Mouse (Mus musculus) T-cell, adult 66 days (primary cell): Measurements from ENCODE around the gene Kmt2b. TPM values are rescaled to one million over a fixed set of nuclear protein-coding genes. Genes with fewer than 3 reads are reported as not detected.

Experiments
- total RNA-seq, 2 experiments: library from RNA; stranded (reverse); gene quantifications; 3 replicates in 1 of 2; 4 replicates in 1 of 2; pipeline ENCODE4 v1.2.4; 2023

Gene Kmt2b
- total RNA-seq = 100 to 1,000 TPM; 136 to 141 TPM

DNA sequence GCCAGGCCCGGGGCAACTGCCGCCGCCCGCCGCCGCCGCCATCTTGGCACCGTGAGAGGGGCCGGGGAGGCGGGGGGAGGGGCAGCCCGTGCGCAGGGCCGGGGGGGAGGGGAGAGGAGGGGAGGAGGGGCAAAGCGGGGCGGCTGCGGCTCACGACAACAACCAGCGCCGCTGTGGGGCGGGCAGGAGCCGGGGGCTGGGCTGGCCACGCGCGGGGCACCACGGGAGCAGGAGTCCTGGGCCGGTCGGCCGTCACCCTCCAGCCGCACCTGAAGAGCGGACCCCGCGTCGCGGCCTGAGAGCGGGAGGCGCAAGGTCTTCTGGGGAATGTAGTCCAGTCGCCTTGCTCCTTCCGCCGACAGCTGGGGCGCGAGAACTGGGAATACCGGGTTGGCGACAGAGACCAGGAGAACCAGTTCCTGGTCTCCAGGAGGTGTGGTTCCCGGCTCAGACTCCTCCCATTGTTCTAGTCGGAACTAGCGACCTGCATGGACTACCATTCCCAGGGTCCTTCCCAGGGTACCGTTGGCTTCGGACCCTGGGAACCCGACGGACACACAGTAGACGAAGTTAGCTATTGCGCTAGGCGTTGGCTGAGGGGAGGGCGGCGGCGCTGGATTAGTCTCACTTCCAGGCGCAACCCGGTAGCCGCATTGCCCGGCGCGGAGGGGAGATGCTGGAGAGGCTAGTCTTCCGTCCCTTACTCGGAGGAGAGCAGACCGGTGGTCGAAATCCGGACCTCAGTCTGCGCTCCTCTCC, at the start of gene Kmt2b:
Gene Kmt2b, minus strand, starts transcription at position 51 of the 759 bp plus-strand sequence.

GRCm38 (mm10) chr7:30635752-30636151, 47.2 kb upstream of the Kmt2b start, which contains the start of gene Etv2:
Gene Etv2, minus strand, starts transcription at chr7:30635852.

DNA sequence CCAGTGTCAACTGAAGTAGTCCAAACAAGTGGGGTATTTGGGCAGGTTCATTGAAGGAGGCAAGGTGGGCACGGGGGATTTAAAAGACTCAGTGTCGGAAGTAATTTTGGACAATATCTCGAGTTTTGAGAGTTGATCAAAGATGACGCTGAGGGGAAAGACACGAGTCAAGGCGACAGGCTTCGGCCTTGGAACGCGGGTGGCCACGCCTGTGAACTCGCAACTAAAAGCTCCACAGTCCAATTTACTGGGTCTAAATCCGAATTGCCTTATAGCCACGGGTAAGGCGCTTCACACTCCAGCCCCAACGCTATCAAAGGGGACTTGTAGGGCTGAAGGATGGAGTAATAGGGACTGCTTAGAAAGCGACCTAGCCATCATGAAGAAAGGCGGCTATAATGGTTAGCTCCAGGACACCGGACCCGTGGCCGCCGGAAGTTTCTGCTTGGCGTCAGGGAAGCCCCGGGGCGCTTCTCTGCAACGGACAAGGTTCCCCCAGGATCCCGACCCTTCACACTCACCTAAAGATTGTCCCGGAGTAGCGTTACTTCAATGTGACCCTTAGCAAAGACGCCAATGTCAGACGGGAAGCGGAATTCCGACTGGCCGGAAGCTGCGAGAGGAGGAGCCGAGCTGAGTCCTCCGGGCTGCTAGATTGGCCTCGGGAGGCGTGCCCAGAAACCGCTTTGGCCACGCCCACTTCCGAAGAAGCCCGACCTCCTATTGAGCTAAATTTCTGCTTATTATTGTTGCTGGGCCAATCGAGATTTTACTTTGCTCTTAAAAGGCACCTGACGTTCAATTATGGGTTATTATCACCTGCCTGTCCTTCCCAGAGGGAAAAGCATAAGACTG, 37.2 kb upstream of the Kmt2b start, which contains the start of gene Cox6b1:
Gene Cox6b1, minus strand, starts transcription at position 622 of the 855 bp plus-strand sequence.

GRCm38 (mm10) chr7:30612654-30613402, 24.3 kb upstream of the Kmt2b start, which contains the start of gene Upk1a:
Gene Upk1a, minus strand, starts transcription at chr7:30612847.

DNA sequence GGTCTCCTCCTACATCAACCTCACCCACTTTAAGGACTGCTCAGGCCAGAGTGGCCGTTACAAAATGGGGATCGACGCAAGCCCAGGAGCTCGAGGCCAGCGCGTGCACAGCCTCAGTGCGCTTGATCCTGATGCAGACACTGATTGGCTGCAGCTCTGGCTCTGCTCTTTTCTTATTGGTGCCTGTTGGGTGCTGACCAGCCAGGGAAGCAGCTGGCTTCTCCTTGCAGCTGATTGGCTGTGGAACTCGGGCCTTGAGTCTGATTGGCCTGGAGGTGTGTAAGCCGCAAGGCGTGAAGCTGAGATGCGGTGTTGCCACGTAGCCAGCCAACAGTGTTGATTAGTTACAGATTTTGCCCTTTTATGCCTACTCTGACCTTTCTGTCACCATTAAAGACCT, 10.3 kb upstream of the Kmt2b start, which contains the start of gene Zbtb32:
Gene Zbtb32, minus strand, starts transcription at position 124 of the 400 bp plus-strand sequence.

DNA sequence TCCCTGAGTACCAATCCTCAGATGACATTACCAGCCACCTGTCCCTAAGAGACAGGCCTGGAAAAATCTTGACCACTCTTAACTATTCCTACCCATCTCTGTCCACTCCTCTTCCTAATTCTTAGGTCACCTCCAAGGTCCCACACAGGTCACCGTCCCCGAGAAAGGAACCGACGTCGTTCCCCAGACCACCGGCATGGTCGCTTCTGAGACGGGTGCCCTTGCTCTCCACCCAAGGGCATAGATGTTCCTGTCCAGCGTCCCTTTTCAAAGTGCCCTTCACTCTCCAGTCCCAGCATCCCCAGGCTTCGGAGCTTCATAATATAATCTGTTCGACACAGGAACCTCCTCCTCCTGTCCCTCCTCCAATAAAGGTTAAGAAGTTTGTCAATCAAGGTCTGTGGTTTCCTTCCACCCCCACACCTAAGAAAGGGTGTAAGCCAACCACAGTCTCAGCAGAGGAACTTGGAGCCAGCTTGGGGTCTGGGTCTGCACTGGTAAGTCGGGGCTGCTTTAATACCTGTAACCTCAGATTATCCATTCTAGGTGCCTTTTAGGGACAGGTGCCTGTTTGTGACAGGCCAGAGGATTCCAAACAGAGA, 23.5 kb downstream of the Kmt2b start, which contains the start of gene Igflr1:
Gene Igflr1, plus strand, starts transcription at position 458 of the 602 bp plus-strand sequence.

DNA sequence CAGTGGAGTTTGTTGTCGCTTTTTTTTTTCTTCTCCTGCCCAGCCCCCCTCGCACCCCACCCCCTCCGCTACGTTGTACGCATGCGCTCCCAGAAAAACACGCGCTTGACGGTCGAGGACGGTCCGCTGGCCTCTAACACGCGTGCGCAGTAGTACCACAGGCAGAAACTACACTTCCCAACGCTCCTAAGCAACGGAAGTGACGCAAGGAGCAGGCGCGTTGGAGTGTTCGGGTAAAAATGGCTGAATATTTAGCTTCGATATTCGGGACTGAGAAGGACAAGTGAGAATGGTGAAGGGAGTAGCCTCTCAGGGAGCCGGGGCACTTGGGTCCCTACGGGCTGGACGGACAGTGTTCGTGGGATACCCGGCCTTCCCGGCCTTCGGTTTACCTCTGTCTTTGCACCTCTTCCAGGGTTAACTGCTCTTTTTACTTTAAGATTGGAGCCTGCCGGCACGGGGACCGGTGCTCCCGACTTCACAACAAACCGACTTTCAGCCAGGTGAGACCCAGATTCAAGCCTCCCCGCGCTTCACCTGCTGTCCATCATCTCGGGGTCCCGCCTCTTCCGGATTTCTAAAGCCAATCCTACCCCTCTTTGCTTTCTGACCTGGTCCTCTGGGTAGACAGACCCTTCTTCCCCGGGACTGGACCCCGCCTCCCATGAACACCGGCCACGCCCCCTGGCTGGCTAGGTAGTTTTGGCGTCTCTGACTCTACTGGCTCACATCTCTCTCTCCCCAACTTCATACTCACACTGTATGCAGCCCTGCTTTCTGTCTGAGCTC, 25.2 kb downstream of the Kmt2b start, which contains the start of the genes U2af1l4, Gm49396 and Psenen:
Gene U2af1l4, plus strand, starts transcription at position 185 of the 789 bp plus-strand sequence.
Gene Gm49396, plus strand, starts transcription at position 228 of the 789 bp plus-strand sequence.
Gene Psenen, minus strand, starts transcription at position 511 of the 789 bp plus-strand sequence.

GRCm38 (mm10) chr7:30559443-30559954, 29.0 kb downstream of the Kmt2b start, which contains the start of gene Lin37:
Gene Lin37, minus strand, starts transcription at chr7:30559838.

GRCm38 (mm10) chr7:30552102-30553020, 36.2 kb downstream of the Kmt2b start, which contains the start of the genes Hspb6 and Proser3:
Gene Hspb6, plus strand, starts transcription at chr7:30552178.
Gene Proser3, minus strand, starts transcription at chr7:30552299.

DNA sequence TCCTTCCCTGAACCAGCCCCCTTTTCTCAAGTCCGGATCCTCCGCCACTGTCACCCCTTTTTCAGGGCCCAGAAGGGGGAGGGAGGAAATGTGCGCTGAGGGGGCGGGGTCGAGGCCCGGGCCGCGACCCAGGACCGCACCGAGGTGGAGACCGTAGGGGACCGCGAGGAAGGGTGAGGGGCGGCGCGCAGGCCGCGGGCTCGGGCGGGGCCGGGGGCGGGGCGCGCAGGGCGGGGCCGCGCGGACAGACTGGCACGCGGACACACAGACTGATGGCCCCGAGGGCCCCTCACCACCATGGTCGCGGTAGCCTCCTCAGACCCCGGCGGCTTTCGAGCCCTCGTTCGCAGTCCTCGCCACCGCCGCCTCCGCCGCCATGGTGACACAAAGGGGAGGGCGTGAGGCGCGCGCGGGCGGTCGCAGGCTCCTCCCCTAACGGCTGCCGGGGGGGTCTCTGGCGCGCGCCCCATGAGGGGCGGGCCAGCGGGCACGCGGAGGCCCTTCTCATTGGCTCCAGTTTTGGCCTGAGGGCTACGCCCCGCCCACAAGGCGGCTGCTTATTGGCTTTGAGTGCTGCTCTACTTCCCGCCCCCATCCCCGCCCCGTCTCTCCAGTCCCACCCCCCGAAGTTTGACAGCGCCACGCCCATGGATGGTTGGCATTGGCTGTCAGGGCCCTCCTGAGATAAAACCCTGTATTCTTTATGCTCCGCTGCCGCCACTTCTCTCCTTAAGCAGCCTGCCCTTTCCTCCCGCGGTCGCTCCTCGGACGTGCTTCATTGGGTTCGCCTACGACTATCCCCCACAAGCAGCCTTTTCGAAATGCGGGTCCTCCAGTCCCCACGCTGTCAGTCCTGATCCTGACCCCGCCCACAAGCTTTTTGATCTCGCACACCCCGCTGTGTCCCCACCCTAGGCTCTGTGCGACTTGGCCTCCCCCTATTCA, 53.6 kb downstream of the Kmt2b start, which contains the start of gene Arhgap33:
Gene Arhgap33, minus strand, starts transcription at position 428 of the 945 bp plus-strand sequence.

Other genes starting within 250 kb of the Kmt2b start
- not detected for gene Lrfn3, start 226.0 kb downstream of the Kmt2b start, total RNA-seq
- 10 to 100 TPM; 10.7 to 27.3 TPM for gene Tyrobp, start 175.0 kb downstream of the Kmt2b start, total RNA-seq
- gene Hcst, start 168.9 kb downstream of the Kmt2b start, total RNA-seq = 100 to 1,000 TPM; 185 to 201 TPM
- gene Nfkbid, start 167.0 kb downstream of the Kmt2b start, total RNA-seq = 10 to 100 TPM; 40.1 to 45.7 TPM
- gene Aplp1, start 143.2 kb downstream of the Kmt2b start, total RNA-seq = 1 to 10 TPM; 3.8 to 4.3 TPM
- not detected for gene Kirrel2, start 131.0 kb downstream of the Kmt2b start, total RNA-seq
- not detected for gene Nphs1, start 130.4 kb downstream of the Kmt2b start, total RNA-seq
- not detected for gene Prodh2, start 95.1 kb downstream of the Kmt2b start, total RNA-seq
- gene Arhgap33, start 53.7 kb downstream of the Kmt2b start, total RNA-seq = 1 to 10 TPM; 3.3 to 6.3 TPM
- gene Hspb6, start 36.5 kb downstream of the Kmt2b start, total RNA-seq = 1 to 10 TPM; 2.0 to 2.3 TPM
- 10 to 100 TPM; 15.1 to 19.7 TPM for gene Proser3, start 36.4 kb downstream of the Kmt2b start, total RNA-seq
- gene Lin37, start 28.9 kb downstream of the Kmt2b start, total RNA-seq = 10 to 100 TPM; 38.3 to 46.3 TPM
- 10 to 100 TPM; 74.3 to 75.7 TPM for gene U2af1l4, start 25.4 kb downstream of the Kmt2b start, total RNA-seq
- gene Gm49396, start 25.4 kb downstream of the Kmt2b start, total RNA-seq = 10 to 100 TPM; 24.2 to 32.0 TPM
- gene Psenen, start 25.1 kb downstream of the Kmt2b start, total RNA-seq = 100 to 1,000 TPM; 127 to 151 TPM
- gene Igflr1, start 23.3 kb downstream of the Kmt2b start, total RNA-seq = 10 to 100 TPM; 44.6 to 51.3 TPM
- 1 to 10 TPM; 3.0 to 3.5 TPM for gene Zbtb32, start 10.2 kb upstream of the Kmt2b start, total RNA-seq
- gene Upk1a, start 24.1 kb upstream of the Kmt2b start, total RNA-seq = 1 to 10 TPM in 1 of 2 experiments, under 1 TPM in 1; 0.79 to 1.1 TPM
- gene Cox6b1, start 37.4 kb upstream of the Kmt2b start, total RNA-seq = 100 to 1,000 TPM; 198 to 235 TPM
- not detected for gene Etv2, start 47.1 kb upstream of the Kmt2b start, total RNA-seq
- gene Rbm42, start 61.6 kb upstream of the Kmt2b start, total RNA-seq = 100 to 1,000 TPM; 103 to 113 TPM
- 10 to 100 TPM; 30.2 to 32.6 TPM for gene Haus5, start 76.3 kb upstream of the Kmt2b start, total RNA-seq
- gene Pmis2, start 82.9 kb upstream of the Kmt2b start, total RNA-seq = not detected
- gene 2200002J24Rik, start 110.2 kb upstream of the Kmt2b start, total RNA-seq = not detected
- not detected for gene Atp4a, start 123.5 kb upstream of the Kmt2b start, total RNA-seq
- gene Tmem147, start 140.8 kb upstream of the Kmt2b start, total RNA-seq = 10 to 100 TPM; 45.0 to 50.3 TPM
- gene Gapdhs, start 155.0 kb upstream of the Kmt2b start, total RNA-seq = not detected
- gene Sbsn, start 162.7 kb upstream of the Kmt2b start, total RNA-seq = 1 to 10 TPM; 6.1 to 7.8 TPM
- not detected for gene Dmkn, start 175.0 kb upstream of the Kmt2b start, total RNA-seq
- not detected for gene Krtdap, start 199.2 kb upstream of the Kmt2b start, total RNA-seq
- gene Ffar2, start 235.0 kb upstream of the Kmt2b start, total RNA-seq = 1 to 10 TPM in 1 of 2 experiments, under 1 TPM in 1; 0.62 to 2.0 TPM